Mouse (Mus musculus) heart, adult 18-20 months (tissue): ENCODE data around the gene Baz2a. TPM values are rescaled to one million over a fixed set of nuclear protein-coding genes. Genes with fewer than 3 reads are reported as not detected.
"Not testable (repeated sequence)": the region's sequence is repeated elsewhere in the genome, so short reads cannot be mapped to it uniquely, and the experiment has no call there.

Experiments used
- DNase-seq, 2 experiments: peaks; one replicate each; pipeline ENCODE4 v3.0.0; 2021 to 2022; ENCODE audit warnings: mixed read lengths in 1 of 2
- long read RNA-seq, 2 experiments: library from polyadenylated mRNA; stranded (forward); transcript quantifications; one replicate each; pipeline ENCODE4 v2.0.0; 2021
- total RNA-seq, 2 experiments: library from RNA; stranded (reverse); gene quantifications; 2 replicates each; pipeline ENCODE4 v1.2.3; 2021

The Baz2a gene
- 10 to 100 TPM; 19.0 to 20.3 TPM for total RNA-seq
- long read RNA-seq, experiment 1, partial matches to known transcripts: 1 of 1 reads
- long read RNA-seq, experiment 1, other reads (novel, unspliced or antisense): 0 of 1 reads
- long read RNA-seq, experiment 2, partial matches to known transcripts: 0 of 3 reads
- long read RNA-seq, experiment 2, other reads (novel, unspliced or antisense): 3 of 3 reads

- DNase-seq: peak; percentile 76 to 81
Measured at GRCm38 (mm10) chr10:128091564-128092505, at the start of gene Baz2a. Gene Baz2a (plus strand): TSS chr10:128091577.

GRCm38 (mm10) chr10:128041636-128042035 lies 49.7 kb upstream of the Baz2a start:
- DNase-seq: no peak

DNA sequence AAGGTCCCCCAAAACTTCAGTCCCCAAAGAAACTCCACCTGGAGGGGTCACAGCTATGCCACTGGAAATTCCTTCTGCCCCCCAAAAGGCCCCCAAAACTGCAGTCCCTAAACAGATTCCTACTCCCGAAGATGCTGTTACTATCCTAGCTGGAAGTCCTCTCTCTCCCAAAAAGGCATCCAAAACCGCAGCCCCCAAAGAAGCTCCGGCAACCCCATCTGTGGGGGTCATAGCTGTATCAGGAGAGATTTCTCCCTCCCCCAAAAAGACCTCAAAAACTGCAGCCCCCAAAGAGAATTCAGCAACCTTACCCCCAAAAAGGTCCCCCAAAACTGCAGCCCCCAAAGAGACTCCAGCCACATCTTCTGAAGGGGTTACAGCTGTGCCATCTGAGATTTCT lies 48.9 kb upstream of the Baz2a start:
- no peak for DNase-seq

GRCm38 (mm10) chr10:128043041-128043835 lies 48.1 kb upstream of the Baz2a start:
- DNase-seq: no peak

DNA sequence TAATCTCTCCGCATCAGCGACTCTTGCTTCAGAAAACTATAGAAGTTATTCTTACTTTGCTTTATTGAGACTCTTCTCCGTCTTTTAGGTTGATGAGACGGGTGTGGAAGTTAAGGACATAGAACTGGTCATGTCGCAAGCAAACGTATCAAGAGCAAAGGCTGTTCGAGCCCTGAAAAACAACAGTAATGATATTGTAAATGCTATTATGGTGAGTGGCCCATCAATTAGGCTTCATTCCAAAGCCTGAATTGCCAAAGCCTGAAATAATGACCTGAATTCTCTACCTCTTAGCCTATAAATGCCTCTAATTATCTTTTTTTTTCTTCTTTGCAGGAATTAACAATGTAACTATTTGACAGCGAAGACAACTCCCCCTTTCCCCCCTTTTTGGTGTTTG lies 43.2 kb upstream of the Baz2a start:
- no peak for DNase-seq

DNA sequence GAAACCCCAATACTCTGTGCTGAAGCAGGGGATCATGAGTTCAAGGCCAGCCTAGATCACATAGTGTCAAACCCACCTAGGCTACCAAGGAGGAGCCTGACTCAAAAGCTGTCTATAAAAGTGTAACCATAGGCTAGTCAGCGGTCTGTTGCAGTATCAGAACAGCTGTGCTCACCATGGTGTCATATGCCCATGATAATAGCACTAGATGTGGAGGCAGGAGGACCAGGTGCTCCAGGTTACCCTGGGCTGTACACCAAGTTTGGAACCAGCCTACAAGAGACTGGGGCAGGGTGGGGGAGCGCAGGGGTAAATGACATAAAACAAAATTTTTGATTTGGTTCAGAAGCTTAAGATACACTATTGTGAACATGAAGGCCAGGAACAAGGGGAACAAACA lies 41.6 kb upstream of the Baz2a start:
- no peak for DNase-seq

DNA sequence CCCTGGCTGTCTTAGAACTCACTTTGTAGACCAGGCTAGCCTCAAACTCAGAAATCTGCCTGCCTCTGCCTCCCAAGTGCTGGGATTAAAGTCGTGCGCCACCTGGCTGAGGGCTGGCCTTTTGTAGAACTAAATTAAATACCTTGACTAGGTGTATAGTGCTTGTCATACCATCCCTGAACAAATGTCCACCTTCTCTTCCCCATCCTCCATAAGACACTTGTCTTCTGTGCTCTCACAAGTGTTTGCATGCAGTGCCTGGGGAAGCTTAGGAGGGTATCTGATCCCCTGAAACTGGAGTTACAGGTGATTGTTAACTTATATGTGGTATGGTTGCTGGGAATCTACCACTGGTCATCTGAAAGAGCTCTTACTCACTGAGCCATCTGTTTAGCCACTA lies 41.0 kb upstream of the Baz2a start:
- DNase-seq: no peak

- no peak for DNase-seq
Measured at GRCm38 (mm10) chr10:128051589-128051988, 39.8 kb upstream of the Baz2a start.

DNA sequence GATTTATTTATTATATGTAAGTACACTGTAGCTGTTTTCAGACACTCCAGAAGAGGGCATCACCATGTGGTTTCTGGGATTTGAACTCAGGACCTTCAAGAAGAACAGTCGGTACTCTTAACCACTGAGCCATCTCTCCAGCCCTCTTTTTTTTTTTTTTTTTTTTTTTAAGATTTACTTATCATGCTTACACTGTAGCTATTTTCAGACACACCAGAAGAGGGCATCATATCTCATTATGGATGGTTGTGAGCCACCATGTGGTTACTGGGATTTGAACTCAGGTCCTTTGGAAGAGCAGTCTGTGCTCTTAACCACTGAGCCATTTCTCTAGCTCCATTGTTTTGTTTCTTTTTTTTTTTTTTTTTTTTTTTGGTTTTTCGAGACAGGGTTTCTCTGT lies 39.2 kb upstream of the Baz2a start:
- not testable (repeated sequence) for DNase-seq

DNA sequence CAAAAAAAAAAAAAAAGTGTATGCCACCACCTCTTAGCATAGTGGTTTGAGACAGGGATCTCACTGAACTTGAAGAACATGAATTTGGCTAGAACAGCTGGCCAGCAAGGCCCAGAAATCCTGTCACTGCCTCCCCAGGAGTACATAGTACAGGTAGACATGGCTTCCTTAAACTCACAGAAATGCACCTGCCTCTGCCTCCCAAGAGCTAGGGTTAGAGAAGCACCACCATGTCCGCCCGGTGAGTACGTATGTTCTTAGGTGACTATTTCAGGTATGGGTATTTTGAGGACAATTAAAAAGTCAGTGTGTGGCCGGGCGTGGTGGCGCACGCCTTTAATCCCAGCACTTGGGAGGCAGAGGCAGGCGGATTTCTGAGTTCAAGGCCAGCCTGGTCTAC lies 38.4 kb upstream of the Baz2a start:
- DNase-seq: no peak

- DNase-seq: no peak
Measured at GRCm38 (mm10) chr10:128058184-128058583, 33.2 kb upstream of the Baz2a start.

DNA sequence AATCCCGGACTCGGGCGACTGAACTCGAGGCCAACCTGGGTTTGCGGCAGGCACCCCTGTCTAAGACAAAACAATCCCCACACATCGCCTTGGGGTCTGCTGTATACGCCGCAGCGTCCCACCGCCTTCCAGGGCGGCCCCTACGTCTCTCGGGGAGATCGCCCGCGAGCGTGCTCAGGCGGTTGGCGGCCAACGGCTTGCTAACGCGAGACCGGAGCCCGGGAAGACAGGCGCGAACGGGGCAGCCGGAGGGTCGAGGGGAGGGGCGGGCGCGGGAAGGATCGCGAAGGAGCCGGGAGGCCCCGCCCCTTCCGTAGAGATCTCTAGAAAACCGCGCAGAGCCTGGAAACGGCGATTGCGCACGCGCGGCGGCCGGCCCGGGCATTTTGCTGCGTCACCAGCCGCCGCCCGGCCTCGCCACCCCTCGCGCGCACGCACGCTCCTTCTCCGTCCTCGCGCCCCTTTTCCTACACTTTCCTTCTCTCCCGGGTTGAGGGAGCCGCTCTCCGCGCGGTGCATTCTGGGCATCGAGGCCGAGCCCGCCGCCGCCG lies 32.7 kb upstream of the Baz2a start, which contains the start of gene Ptges3:
Ptges3 (plus strand) TSS at position 354 of the 551 bp plus-strand sequence.
- DNase-seq: peak; percentile 96 to 97

DNA sequence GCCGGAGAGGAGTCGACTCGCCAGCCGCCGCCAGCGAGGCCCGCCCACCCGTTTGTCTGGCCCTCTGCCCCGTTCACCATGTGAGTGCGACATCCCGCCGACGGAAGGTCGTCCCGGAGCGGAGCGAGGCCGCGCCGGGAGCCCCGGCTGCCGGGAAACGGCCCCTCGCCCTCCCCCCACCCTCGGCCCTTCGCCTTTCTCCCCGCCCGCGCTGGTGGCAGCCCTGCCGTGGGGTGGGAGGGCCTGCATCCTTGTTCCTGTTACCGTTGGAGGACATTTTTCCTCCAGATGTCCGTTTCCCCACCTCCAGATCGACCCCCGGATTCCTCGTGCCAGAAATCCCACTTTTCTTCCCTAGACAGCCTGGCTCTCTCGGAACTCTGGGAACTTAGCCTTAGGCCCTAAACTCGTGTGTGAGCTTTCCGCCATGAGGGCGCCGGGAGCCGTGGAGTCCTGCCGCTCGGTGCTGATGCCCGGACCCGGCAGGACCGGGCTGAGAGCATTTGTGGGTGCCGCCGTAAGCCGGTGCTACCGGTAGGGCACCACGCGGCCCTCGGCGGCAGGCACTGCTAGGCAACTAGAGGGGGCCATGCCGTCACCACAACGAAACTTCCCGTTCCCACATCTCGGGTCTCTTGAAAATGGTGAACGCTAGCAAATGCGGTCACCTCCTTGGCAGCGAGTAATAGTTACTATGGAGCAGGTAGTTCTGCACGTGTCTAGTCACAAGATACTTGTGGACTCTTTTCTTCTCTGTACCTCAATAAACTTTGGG lies 32.0 kb upstream of the Baz2a start:
- peak in 1 of 2 experiments; percentile 58 for DNase-seq

DNA sequence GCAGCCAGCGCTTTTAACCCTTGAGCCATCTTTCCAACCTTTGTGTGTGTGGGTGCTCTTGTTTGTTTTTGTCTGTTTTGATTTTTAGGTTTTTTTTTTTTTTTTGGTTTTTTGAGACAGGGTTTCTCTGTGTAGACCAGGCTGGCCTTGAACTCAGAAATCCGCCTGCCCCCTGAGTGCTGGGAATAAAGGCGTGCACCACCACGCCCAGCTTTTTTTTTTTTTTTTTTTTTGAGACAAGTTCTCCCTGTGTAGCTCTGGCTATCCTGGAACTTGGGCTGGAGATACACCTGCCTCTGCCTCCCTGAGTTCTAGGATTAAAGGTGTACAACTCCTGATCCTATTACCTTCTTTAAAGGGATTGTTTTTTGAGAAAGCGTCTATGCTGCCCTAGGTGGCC lies 30.3 kb upstream of the Baz2a start:
- no peak for DNase-seq

GRCm38 (mm10) chr10:128062221-128062989 lies 29.0 kb upstream of the Baz2a start:
- DNase-seq: no peak

DNA sequence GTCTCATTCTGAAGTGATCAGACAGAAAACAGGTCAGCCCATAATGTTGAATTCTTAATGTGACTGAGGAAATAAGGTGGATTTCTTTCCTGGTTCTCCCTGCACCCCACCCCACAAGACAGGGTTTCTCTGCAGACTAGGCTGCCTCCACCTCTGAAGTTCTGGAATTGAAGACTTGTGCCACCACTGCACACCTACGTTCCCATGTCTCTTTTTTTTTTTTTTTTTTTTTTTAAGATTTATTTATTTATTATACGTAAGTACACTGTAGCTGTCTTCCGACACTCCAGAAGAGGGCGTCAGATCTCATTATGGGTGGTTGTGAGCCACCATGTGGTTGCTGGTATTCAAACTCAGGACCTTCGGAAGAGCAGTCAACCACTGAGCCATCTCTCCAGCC lies 25.3 kb upstream of the Baz2a start:
- no peak for DNase-seq

DNA sequence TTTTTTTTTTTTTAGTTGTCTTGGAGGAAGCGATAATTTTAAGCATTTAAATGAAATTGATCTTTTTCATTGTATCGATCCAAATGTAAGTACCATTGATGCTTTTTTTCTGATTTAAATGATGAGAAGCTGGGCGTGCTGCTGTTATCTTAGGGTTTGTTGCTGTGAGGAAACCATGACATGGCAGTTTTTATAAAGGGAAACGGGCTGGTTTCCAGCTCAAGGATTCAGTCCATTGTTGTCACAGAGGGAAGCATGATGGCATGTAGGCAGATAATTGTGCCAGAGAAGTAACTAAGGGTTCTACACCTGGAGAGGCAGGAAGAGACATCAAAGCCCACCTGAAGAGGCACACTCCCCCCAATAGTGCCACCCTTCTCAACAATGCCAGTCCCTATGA lies 22.2 kb upstream of the Baz2a start:
- peak; percentile 50 to 51 for DNase-seq

DNA sequence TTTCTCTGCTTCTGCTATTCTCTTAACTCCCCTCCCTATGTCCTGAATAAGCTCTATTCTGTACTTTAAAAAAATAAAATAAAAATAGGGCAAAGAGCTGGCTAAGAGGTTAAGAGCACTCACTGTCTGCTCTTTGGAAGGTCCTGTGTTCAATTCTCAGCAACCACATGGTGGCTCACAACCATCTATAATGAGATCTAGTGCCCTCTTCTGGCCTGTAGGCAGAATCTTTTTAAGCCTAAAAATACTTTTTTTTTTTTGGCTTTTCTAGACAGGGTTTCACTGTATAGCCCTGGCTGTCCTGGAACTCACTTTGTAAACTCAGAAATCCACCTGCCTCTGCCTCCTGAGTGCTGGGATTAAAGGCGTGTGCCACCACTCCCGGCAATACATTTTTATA lies 20.9 kb upstream of the Baz2a start:
- DNase-seq: not testable (repeated sequence)

DNA sequence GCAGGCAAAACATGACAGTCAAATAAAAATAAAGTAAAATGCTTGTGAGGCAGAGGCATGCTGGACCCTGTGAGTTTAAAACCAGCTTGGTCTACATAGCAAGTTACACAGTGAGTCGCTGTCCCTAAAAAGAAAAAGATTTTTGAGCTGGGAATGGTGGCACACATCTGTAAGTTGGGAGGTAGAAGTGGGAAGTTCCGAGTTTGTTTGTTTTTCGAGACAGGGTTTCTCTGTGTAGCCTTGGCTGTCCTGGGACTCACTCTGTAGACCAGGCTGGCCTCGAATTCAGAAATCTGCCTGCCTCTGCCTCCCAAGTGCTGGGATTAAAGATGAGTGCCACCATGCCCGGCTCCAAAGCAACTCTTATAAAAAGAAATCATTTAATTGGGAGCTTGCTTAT lies 13.1 kb upstream of the Baz2a start:
- not testable (repeated sequence) for DNase-seq

DNA sequence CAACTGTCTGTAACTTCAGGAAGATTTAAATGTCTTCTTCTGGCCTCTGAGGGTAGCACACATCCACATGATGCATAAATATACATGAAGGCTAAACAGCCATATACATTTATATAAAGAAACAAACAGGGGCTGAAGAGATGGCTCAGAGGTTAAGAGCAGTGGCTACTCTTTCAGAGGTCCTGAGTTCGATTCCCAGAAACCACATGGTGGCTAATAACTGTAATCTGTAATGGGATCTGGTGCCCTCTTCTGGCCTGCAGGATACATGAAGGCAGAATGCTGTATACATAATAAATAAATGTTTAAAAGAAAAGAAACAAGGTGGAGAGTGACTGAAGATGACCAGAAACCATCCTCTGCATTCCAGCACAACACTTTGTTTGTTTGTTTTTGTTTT lies 10.9 kb upstream of the Baz2a start:
- no peak for DNase-seq
